Mouse (Mus musculus) cerebellum, postnatal 36 days (tissue): ENCODE data around the gene Spata31d1a.
"Not testable (repeated sequence)": the region's sequence is repeated elsewhere in the genome, so short reads cannot be mapped to it uniquely, and the experiment has no call there.

ENCODE experiments used
- DNase-seq, 2 experiments: peaks; one replicate each; pipeline ENCODE4 v3.0.0; 2021 to 2022; ENCODE audit warnings: mixed read lengths in 2 of 2

Gene Spata31d1a

DNA sequence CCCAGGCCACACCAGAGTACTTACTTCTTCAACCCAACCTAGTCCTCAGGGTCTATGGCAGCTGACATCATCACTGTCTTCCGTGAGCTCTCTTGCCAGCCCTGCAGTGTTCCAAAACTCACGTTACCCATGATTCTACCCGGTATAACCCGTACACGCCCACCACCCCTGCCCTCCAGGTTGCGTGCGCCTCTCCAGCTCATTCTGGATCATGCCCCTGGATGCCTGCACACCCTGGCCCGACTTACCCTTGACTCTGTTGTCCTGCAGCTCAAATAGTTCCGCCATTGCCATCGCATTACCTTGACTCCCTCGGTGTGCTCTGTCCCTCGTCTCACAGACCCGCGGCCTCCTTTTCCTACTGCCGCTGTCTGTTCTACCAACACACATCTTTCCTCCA lies at the start of gene Spata31d1a:
Spata31d1a (minus strand) TSS at position 101 of the 400 bp plus-strand sequence.
- no peak for DNase-seq

DNA sequence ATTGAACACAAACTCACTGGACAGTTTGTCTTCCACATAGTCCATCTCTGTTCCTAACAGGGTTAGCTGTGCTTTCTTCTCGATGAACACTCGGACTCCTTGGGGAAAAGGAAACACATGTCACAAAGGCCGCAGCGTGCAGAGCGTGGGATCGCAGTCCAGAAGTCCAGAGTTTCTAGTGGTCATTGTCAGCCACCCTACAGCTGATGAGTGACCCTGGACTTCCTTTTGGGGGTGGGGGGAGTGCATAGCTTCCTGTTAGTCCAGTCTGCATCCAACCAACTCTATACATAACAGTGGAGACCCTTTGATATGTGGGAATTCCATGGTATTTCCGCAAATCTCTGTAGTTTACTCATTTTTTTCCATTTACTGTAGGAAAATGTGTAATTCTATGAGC lies 46.8 kb upstream of the Spata31d1a start:
- DNase-seq: no peak

DNA sequence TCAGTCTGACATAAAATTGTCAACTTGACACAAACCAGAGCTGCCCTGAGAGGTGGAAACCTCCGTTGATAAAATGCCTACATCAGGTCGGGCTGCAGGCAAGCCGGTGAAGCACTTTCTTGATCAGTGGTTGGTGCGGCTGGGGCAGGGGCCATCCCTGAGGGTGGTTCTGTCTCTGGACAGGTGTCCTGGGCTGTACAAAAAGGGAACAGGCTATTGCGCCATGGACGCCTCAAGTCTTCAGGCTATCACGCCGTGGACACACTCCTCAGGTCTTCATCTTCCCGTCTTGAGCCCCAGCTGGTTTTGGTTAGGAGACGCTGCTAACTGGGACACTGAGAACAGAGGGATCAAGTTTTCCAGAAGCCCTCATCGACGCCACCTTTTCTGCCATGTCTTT lies 40.2 kb upstream of the Spata31d1a start:
- no peak for DNase-seq

DNA sequence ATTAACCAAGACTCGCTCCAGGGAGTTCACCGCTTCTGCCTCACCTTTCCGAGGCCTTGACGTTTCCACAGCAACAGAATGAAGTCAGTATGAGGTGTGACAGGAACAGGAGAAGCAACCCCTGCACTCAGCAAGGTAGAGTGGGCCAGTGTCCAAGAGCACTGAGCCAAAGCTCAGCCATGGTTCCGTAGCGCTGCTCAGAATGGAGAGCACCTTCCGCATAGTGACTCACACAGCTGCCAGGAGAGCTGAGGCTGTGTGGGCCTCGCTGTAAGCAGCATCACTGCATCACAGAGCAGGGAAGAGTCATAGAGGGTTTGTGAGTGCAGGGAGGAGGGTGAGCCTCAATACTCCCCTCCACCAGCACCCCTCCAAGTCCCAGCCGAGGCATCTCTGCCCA lies 36.6 kb upstream of the Spata31d1a start, which contains the start of gene 1700014D04Rik:
1700014D04Rik (minus strand) TSS at position 42 of the 400 bp plus-strand sequence.
- DNase-seq: no peak

DNA sequence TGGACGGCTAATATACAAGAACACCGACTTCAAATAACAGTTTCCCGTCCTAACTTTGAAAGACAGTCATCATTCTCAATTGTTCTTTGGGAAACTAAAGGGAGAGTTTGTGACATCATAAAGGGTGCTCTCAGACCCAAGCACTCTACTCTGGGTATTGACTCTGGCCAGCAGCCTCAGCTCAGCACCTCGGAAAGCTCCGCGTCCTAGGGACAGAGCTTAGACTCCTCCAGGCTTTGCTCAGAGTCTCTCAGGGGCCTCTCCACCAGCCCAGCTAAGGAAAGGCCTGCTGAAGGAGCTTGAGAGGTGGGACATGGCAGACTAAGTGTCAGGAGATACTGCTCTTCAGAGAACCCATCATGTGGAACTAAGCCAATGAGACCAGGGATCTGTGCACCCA lies 36.0 kb upstream of the Spata31d1a start:
- DNase-seq: no peak

DNA sequence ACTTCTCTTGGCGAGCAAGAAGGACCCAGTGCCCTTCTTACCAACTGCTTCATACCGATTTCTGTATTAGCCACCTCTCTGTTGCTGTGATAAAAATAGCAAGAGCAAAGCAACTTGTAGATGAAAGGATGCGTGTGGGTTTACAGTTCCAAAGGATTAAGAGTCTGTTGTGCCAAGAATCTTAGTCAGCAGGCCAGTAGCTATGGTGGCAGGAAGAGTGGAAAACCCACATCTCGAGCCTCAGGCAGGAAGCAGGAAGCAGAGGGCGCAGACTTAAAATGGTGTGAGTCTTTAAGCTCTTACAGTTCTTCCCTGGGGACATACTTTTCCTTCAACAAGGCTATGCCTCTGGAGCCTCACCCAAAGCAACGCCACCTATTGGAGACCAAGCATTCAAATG lies 35.3 kb upstream of the Spata31d1a start:
- no peak for DNase-seq

DNA sequence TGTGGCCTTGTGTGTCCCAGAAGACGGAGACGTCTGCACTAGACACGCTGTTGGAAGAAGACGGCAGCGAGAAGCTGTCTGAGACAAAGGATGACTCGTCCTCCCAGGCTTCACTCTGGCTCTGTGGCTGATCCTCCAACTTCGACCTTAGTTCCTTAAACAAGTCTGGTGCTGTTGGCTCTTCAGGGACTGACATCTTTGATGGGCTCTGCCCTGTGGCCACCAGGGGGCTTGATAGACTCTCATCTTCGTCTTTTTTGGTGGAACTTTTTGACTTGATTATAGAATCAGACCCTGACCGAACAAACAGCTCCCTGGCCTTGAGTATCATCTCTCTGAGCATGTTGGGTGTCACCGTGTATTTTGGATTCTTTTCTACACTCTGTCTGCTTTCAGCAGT lies 31.6 kb upstream of the Spata31d1a start:
- no peak for DNase-seq

DNA sequence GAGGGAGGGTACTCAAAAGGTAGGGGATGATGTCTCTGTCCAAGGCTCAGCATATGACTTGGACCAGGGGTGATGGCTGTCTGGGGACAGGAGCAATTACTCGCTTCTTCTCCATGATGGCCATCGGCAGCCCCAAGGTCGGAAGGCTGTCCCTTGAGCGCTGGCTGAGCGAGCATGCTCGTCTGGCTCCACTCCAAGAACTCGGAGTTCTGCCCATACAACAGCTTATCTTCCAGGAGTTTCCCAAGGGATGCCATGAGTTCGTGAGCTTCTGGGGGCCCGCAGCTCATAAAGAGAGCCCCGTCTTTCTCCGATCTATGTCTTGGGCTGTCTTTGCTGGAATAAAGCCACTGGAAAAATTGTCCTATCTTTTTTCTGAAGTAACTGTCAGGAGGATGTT lies 31.0 kb upstream of the Spata31d1a start:
- DNase-seq: no peak

DNA sequence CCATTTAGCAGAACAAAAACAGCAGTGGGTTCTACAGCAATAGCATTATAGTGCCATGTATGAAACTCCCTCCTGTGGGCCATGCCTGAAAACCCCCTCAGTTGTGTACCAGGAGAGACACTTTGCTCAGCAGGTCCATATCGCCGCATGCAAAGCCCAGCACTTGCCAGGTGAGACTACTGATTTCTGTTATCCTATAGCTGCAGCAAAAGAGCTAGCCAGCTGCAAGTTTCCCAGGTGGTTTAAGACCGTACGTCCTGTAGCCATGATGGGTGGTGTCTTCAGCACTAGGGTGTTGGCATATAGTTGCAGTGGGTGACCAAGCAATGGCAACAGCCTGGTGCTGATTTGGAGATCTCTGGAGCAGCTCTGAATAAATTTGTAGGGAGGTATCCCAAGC lies 29.3 kb upstream of the Spata31d1a start:
- DNase-seq: no peak

DNA sequence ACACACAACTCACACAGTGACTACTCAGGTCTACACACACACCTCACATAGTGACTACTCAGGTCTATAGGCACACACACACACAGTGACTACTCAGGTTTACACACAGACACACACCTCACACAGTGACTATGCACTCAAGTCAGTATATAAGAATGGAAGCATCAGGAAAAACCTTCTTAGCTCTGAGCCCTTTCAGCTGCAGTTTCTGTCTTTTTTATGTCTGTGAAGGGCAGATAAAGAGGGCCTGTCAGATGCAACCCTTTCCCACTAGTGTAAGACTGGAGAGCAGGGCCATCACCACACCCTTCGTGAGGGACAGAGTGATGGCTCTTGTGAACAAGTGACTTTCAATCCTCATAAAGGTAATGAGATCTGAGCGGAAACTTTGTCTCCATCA lies 28.3 kb upstream of the Spata31d1a start:
- DNase-seq: no peak

DNA sequence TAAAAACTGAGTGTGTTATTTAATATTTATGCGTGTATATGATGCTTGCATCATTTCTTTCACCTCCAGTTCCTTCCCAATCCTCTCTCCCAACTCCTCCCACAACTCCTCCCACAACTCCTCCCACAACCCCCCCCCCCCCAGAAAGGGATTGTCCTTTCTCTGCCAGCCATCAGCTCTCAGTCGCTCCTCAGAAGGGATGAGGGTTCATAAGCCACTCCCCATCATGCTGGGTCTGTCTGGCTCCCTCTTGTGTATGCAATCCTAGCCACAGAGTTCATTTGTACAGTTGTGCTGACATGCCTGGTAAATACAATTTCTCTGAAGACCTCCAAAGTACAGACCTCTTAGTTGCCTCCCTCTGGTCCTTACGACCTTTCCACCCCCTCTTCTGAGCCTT lies 25.1 kb upstream of the Spata31d1a start:
- DNase-seq: no peak

DNA sequence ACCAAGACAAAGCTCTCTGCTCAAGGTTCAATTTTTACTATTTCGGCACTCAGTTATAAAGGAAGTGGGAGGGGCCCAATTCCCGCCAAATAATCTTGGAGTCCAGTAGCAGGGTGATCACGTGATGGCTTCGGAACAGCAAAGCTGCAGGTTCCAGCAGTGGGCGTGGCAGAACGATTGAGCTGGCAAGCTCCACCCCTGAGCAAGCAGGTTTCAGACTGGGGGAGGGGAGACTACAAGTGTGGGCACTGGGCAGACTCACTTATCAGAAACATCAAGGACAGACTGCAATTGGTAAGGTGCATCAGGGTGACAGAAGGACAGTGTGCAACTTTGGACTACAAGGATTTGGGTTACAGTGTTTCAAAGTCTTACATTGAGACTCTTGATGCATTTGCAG lies 24.2 kb upstream of the Spata31d1a start:
- DNase-seq: not testable (repeated sequence)

DNA sequence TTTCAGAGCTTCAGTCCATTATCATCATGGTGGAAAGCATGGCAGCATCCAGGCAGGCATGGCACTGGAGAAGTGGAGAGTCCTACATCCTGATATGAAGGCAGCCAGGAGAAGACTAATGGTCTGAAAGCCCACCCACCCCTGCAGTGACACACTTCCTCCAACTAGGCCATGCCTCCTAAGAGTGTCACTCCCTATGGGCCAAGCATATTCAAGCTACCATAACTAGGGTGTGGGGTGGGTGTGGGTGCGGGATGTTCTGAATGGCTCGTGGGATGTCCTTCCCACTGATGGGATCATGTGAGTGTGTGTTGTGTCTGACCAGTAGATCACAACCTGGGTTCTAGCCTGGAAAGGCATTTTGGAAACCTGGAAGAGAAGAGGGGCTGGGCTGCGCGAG lies 23.8 kb upstream of the Spata31d1a start:
- DNase-seq: no peak

DNA sequence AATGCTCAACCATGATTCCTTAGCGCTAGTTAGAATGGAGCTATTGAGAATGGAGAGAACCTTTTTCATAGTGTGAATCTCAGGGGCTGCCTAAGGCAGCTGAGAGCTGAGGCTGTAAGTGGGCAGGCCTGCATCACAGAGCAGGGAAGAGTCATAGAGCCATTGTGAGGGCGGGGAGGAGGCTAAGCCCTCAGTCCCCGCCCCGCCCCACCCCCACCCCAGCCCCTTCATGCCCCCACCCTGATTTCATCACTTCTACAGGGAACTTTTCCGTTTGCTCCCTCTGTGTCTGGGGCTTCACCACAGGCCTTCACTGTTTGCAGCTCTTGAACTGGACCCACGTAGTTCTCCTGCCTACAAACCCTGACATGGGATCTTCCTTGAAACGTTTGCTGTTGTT lies 21.5 kb upstream of the Spata31d1a start, which contains the start of gene Spata31d1d:
Spata31d1d (minus strand) TSS at position 101 of the 400 bp plus-strand sequence.
- DNase-seq: no peak

DNA sequence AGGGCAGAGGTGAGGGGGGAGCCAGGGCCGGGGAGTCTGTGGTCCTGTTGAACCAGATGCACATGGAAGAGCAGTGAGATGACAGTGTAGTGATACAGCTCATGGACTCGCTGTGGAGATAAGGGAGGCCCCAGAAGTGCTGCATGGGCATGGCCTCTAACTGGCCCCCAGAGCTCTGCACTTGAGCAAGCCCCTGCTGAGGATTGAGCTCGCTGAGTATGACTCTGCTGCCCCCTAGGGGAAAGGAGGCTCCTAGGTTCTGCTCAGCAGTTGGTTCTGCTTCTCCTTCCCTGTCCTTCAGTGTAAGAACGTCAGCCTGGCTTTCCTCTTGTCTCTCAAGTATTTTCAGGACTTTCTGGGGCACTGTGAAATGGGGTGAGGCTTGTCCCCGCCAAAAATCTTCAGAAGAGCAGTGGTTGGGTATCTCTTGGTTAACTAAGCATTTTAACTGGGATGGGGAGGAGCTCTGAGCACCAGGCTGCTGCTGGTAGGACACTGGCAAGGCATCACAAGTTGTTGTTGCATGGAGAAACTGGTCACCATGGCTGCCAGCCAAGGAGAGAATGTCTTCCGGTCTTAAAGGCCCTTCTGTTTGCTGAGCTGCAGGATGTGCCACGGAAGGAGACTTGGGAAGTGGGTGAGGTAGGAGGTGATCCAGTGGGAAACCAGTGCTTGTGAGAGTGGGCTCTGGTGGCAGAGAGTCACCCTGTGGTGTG lies 18.4 kb upstream of the Spata31d1a start:
- DNase-seq: peak; percentile 84 to 86

DNA sequence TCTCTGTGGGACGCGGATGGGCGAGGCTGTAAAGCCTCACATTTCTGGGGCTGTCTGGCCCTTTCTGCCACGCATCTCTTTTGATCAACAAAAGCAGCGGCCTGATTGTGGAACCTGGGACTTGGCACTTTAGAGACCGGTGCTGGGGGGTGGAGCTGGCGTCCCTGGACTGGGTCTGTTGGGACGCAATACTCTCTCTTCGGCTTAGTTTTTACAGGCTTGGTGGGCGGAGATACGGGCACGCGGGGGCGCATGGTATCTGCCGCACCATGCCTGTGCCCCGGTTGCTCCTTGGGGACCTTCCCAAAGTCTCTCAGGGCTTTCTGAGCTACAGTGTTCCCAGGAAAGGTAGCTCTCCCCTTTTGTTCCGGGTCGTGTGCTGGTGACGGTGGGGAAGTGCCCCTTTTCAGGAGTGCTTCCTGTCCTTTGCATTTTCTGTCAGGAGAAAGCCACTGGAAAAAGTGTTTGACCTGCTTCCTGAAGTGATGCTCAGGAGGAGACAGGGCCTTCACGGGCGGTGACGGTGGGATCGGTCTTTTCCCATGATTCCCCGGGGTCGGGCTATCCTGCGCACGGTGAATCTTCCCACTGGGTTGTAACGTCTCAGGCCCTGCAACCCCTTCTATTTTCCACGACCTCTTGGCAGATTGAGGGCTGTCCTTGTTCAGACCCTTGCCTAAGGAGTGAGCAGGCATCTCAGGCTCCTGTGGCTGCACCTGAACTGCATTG lies 16.2 kb upstream of the Spata31d1a start:
- DNase-seq: no peak

DNA sequence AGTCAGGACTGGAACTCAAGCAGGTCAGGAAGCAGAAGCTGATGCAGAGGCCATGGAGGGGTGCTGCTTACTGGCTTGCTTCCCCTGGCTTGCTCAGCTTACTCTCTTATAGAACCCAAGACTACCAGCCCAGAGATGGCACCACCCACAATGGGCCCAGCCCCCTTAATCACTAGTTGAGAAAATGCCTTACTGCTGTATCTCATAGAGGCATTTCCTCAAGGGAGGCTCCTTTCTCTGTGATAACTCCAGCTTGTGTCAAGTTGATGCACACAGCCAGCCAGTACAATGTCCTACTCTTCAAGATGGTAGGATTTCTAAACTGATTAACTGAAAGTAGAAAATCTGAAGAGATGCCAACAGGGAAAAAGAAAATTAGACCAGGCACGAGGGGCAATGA lies 12.0 kb upstream of the Spata31d1a start:
- not testable (repeated sequence) for DNase-seq

DNA sequence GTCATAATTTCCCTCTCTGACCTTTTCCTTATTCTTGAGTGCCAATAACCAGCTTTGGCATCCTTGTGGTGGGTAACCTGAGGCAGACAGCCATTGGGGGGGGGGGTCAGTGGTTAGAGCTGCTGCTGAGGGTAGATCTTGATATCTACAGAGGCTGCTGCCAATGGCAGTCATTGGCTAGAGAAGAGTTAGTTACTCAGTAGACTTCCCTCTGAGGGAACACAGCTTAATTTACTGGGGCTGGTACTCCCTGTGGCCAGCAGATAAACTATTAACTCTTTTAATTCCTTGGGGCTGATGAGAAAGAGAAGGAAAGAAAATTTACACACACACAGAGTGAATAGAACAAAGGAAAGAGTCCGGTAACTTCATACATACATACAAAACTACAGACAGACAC lies 9.3 kb upstream of the Spata31d1a start:
- no peak for DNase-seq

DNA sequence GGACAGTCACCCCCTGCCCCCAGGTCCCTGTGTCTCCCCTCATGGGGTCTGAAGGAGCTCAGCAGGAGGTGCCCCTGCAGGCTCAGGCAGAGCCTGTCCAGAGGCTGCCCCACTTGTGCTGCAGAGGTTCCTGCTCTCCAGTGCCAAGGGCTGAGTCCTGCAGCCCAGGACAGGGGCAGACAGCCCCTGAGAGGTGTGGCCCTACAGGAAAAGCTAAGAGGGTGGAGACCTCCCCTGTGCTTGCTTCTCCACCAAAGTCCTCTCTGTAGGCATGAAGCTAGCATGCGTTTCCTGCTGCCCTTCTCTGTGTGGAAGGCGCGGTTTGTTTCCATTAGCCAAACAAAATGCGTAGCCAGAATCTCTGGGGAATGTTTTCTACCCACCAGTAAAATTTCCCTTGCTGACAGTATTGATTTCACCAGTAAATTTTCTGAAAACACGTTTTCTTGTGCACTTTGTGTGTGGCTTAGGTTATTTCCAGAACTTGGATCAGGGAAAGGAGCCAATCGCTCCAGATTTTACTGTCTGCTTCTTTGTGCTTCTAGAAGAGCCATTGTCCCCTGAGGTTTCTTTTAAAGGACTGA lies 8.8 kb upstream of the Spata31d1a start:
- DNase-seq: not testable (repeated sequence)

DNA sequence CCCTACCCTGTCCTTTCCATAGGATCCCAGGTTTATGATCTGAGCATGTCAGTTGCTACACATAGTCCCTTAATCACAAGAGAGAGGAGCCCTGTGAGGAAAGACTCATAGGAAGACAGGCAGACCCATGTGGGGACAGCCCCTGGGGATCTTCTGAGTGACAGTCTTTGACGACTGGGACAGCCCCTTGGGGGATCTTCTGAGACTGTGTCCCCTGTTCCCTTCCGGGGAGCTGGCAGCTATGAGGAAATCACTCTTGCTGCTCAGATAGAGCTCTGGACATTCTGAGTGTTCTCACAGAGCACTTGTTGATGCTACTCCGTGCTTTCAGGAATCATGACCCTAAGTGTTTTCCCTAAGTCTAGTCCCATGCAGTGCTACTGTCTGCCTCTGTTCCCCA lies 3.6 kb upstream of the Spata31d1a start:
- DNase-seq: no peak

DNA sequence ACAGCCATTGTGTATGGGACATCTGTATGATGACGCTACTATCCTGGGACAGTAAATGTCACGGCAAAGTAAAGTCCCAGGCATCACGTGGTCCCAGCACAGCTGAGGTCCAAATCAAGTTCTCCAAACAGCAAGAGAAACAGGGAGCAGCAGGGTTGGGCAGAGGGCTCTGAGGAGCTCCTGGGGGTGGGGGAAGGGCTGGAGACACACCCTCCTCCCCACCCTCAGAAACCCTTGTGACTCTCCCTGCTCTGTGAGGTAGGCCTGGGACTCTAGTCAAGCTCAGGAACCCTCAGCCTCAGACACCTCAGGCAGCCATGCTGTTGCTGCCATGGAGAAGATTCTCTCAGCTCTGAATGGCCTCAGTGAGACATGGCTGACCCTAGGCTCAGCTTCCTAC lies 1.9 kb upstream of the Spata31d1a start, which contains the start of gene Spata31d1b:
Spata31d1b (plus strand) TSS at position 301 of the 400 bp plus-strand sequence.
- DNase-seq: not testable (repeated sequence)

DNA sequence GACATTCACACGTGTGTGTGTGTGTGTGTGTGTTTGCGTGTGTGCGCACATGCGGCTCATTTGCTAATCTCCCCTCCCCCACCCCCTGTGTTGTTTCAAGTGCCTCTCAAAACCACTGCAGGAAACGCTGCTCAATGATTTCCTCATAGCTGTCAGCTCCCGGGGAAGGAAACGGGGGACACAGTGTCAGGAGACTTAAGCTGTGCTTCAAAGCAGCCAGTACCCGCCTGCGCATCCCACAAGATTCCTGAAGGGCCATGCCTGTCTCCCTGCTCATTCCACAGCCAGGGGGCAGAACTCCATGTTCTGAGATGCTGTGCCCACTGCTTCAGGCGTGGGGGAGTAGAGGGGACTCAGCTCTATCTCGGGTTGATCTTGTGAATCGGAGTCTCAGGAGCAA lies 5.6 kb downstream of the Spata31d1a start:
- DNase-seq: no peak

DNA sequence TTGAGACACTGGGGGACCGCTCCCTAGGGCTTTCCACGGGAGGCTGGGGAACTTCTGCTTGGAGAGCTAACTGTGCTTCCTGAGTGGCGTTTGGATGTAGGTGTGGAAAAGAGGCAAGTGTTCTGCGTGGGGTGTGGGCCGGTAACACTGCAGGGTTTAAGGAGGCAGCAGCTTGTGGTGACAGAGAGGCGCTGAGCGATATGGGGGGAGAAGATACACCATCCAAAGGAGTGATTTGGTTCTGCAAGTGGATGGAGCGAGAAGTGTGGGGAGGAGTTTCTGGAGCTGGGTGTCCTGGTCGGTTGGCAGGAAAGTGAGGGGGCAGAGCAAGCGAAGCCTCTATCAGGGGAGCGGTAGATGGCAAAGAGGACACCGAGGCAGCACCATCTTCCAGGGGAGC lies 6.6 kb downstream of the Spata31d1a start:
- DNase-seq: no peak

DNA sequence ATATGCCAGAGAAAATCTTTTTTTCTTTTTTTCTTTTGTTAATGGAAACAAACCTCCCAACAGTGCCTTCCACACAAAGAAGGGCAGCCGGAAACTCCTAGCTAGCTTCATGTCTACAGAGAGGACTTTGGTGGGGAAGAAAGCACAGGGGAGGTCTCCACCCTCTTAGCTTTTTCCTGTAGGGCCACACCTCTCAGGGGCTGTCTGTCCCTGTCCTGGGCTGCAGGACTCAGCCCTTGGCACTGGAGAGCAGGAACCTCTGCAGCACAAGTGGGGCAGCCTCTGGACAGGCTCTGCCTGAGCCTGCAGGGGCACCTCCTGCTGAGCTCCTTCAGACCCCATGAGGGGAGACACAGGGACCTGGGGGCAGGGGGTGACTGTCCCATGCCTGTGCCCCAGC lies 10.0 kb downstream of the Spata31d1a start:
- DNase-seq: not testable (repeated sequence)
